Mouse (Mus musculus): ENCODE data around the gene Lamb3. TPM values are rescaled to one million over a fixed set of nuclear protein-coding genes. Genes with fewer than 3 reads are reported as not detected.

The Lamb3 gene
- polyA plus RNA-seq (2014; fragmentation: Nextera tagmentation; extraction: Ambion mirVana): 0.97 and 1.1 TPM in 2 replicates

GRCm38 (mm10) chr1:193207503-193207902 lies at the start of gene Lamb3:
Gene Lamb3, plus strand, starts transcription at chr1:193207699.
- H3K9ac ChIP-seq (replicated peaks; ENCODE audit: low read length): no peak within 1 kb of the TSS
- H3K4me2 ChIP-seq (ENCODE audit: low read depth, low read length): no peak within 1 kb of the TSS
- 92% methylated on average over 3 of the region's 3 CpGs for WGBS
- H3K4me3 ChIP-seq (ENCODE audit: low read depth, low read length): no peak within 1 kb of the TSS
- no peak within 1 kb of the TSS for H3K27ac ChIP-seq (replicated peaks; ENCODE audit: low read depth, low read length)
- no peaks in the 10 kb centered on the region for H3K27me3 ChIP-seq (ENCODE audit: control insufficient read depth, insufficient read depth, low read length)
- H3K36me3 ChIP-seq (replicated peaks; ENCODE audit: control insufficient read depth, insufficient read depth, low read depth, low read length): no peaks in the 10 kb centered on the region
- H3K9me3 ChIP-seq (replicated peaks; ENCODE audit: control insufficient read depth, low read length): no peaks in the 10 kb centered on the region
- no peaks in the 10 kb centered on the region for H3K4me1 ChIP-seq (ENCODE audit: control insufficient read depth, insufficient read depth, low read length)
- DNase-seq (ENCODE audit: low spot score): no peak
- no peak for ATAC-seq (replicated peaks; ENCODE audit: insufficient number of reproducible peaks, low FRiP score, low TSS enrichment, low read depth)

- H3K4me1 ChIP-seq (ENCODE audit: control insufficient read depth, insufficient read depth, low read length): no peaks in the 10 kb centered on the region
- ATAC-seq (replicated peaks; ENCODE audit: insufficient number of reproducible peaks, low FRiP score, low TSS enrichment, low read depth) (no peak), DNase-seq (ENCODE audit: low spot score) (no peak)
- H3K4me2 ChIP-seq (ENCODE audit: low read depth, low read length): no peak overlapping the region
- no peak overlapping the region for H3K4me3 ChIP-seq (ENCODE audit: low read depth, low read length)
- H3K27ac ChIP-seq (replicated peaks; ENCODE audit: low read depth, low read length): no peak overlapping the region
- H3K27me3 ChIP-seq (ENCODE audit: control insufficient read depth, insufficient read depth, low read length): peaks cover 4% of the 10 kb centered on the region
- no peaks in the 10 kb centered on the region for H3K36me3 ChIP-seq (replicated peaks; ENCODE audit: control insufficient read depth, insufficient read depth, low read depth, low read length)
- WGBS: 55% methylated on average over 3 of the region's 3 CpGs
- H3K9ac ChIP-seq (replicated peaks; ENCODE audit: low read length): no peak overlapping the region
- H3K9me3 ChIP-seq (replicated peaks; ENCODE audit: control insufficient read depth, low read length): no peaks in the 10 kb centered on the region
Observed at GRCm38 (mm10) chr1:193159163-193159562, 48.3 kb upstream of the Lamb3 start.

- H3K4me2 ChIP-seq (ENCODE audit: low read depth, low read length): no peak overlapping the region
- H3K4me1 ChIP-seq (ENCODE audit: control insufficient read depth, insufficient read depth, low read length): no peaks in the 10 kb centered on the region
- H3K27me3 ChIP-seq (ENCODE audit: control insufficient read depth, insufficient read depth, low read length): no peaks in the 10 kb centered on the region
- no peaks in the 10 kb centered on the region for H3K9me3 ChIP-seq (replicated peaks; ENCODE audit: control insufficient read depth, low read length)
- no peak overlapping the region for H3K4me3 ChIP-seq (ENCODE audit: low read depth, low read length)
- no peak overlapping the region for H3K9ac ChIP-seq (replicated peaks; ENCODE audit: low read length)
- ATAC-seq (replicated peaks; ENCODE audit: insufficient number of reproducible peaks, low FRiP score, low TSS enrichment, low read depth): no peak
- H3K36me3 ChIP-seq (replicated peaks; ENCODE audit: control insufficient read depth, insufficient read depth, low read depth, low read length): no peaks in the 10 kb centered on the region
- H3K27ac ChIP-seq (replicated peaks; ENCODE audit: low read depth, low read length): no peak overlapping the region
- WGBS: 52% methylated on average over 1 of the region's 1 CpGs
- no peak for DNase-seq (ENCODE audit: low spot score)
Observed at GRCm38 (mm10) chr1:193159613-193160012, 47.9 kb upstream of the Lamb3 start.

- peak overlapping the region; percentile 44 for H3K9ac ChIP-seq (replicated peaks; ENCODE audit: low read length)
- no peak overlapping the region for H3K27ac ChIP-seq (replicated peaks; ENCODE audit: low read depth, low read length)
- 0 out of 2 replicates have a peak overlapping the region, but pooled peaks have one; percentile 17 for H3K4me3 ChIP-seq (ENCODE audit: low read depth, low read length)
Observed at GRCm38 (mm10) chr1:193160317-193161032, 47.0 kb upstream of the Lamb3 start.

GRCm38 (mm10) chr1:193167746-193168145 lies 39.8 kb upstream of the Lamb3 start, which contains the start of gene A130010J15Rik:
Gene A130010J15Rik, plus strand, starts transcription at chr1:193168046.
- H3K27me3 ChIP-seq (ENCODE audit: control insufficient read depth, insufficient read depth, low read length): no peaks in the 10 kb centered on the region
- no peak within 1 kb of the TSS for H3K9ac ChIP-seq (replicated peaks; ENCODE audit: low read length)
- H3K36me3 ChIP-seq (replicated peaks; ENCODE audit: control insufficient read depth, insufficient read depth, low read depth, low read length): no peaks in the 10 kb centered on the region
- DNase-seq (ENCODE audit: low spot score): no peak
- H3K27ac ChIP-seq (replicated peaks; ENCODE audit: low read depth, low read length): no peak within 1 kb of the TSS
- H3K4me1 ChIP-seq (ENCODE audit: control insufficient read depth, insufficient read depth, low read length): no peaks in the 10 kb centered on the region
- no peak for ATAC-seq (replicated peaks; ENCODE audit: insufficient number of reproducible peaks, low FRiP score, low TSS enrichment, low read depth)
- H3K4me3 ChIP-seq (ENCODE audit: low read depth, low read length): no peak within 1 kb of the TSS
- no peaks in the 10 kb centered on the region for H3K9me3 ChIP-seq (replicated peaks; ENCODE audit: control insufficient read depth, low read length)
- H3K4me2 ChIP-seq (ENCODE audit: low read depth, low read length): no peak within 1 kb of the TSS
- WGBS: 92% methylated on average over 3 of the region's 3 CpGs

More at GRCm38 (mm10) chr1:193160317-193161032, 47.0 kb upstream of the Lamb3 start:
- peak; percentile 25; the same call in 1 of the 2 replicates for ATAC-seq (replicated peaks; ENCODE audit: insufficient number of reproducible peaks, low FRiP score, low TSS enrichment, low read depth)
- 14% methylated on average over 18 of the region's 18 CpGs for WGBS
- peak overlapping the region; percentile 37 for H3K4me2 ChIP-seq (ENCODE audit: low read depth, low read length)
- peak; percentile 72 for DNase-seq (ENCODE audit: low spot score)
- no peaks in the 10 kb centered on the region for H3K9me3 ChIP-seq (replicated peaks; ENCODE audit: control insufficient read depth, low read length)
- H3K36me3 ChIP-seq (replicated peaks; ENCODE audit: control insufficient read depth, insufficient read depth, low read depth, low read length): no peaks in the 10 kb centered on the region
- H3K4me1 ChIP-seq (ENCODE audit: control insufficient read depth, insufficient read depth, low read length): no peaks in the 10 kb centered on the region
- no peaks in the 10 kb centered on the region for H3K27me3 ChIP-seq (ENCODE audit: control insufficient read depth, insufficient read depth, low read length)

GRCm38 (mm10) chr1:193169228-193169627 lies 38.3 kb upstream of the Lamb3 start:
- ATAC-seq (replicated peaks; ENCODE audit: insufficient number of reproducible peaks, low FRiP score, low TSS enrichment, low read depth): no peak
- 91% methylated on average over 7 of the region's 7 CpGs for WGBS

GRCm38 (mm10) chr1:193169856-193170255 lies 37.6 kb upstream of the Lamb3 start:
- no peak overlapping the region for H3K9ac ChIP-seq (replicated peaks; ENCODE audit: low read length)
- H3K27ac ChIP-seq (replicated peaks; ENCODE audit: low read depth, low read length): no peak overlapping the region
- no peaks in the 10 kb centered on the region for H3K4me1 ChIP-seq (ENCODE audit: control insufficient read depth, insufficient read depth, low read length)
- H3K27me3 ChIP-seq (ENCODE audit: control insufficient read depth, insufficient read depth, low read length): no peaks in the 10 kb centered on the region
- H3K9me3 ChIP-seq (replicated peaks; ENCODE audit: control insufficient read depth, low read length): no peaks in the 10 kb centered on the region
- H3K4me3 ChIP-seq (ENCODE audit: low read depth, low read length): no peak overlapping the region
- H3K4me2 ChIP-seq (ENCODE audit: low read depth, low read length): no peak overlapping the region
- no peaks in the 10 kb centered on the region for H3K36me3 ChIP-seq (replicated peaks; ENCODE audit: control insufficient read depth, insufficient read depth, low read depth, low read length)
- DNase-seq (ENCODE audit: low spot score): no peak
- 85% methylated on average over 2 of the region's 2 CpGs for WGBS
- no peak for ATAC-seq (replicated peaks; ENCODE audit: insufficient number of reproducible peaks, low FRiP score, low TSS enrichment, low read depth)

More at GRCm38 (mm10) chr1:193169228-193169627, 38.3 kb upstream of the Lamb3 start:
- Histone ChIP-seq H3K27me3 (ENCODE audit: control insufficient read depth, insufficient read depth, low read length) (no peaks in the 10 kb centered on the region), H3K4me2 (ENCODE audit: low read depth, low read length) (no peak overlapping the region), H3K9me3 (replicated peaks; ENCODE audit: control insufficient read depth, low read length) (no peaks in the 10 kb centered on the region), H3K4me1 (ENCODE audit: control insufficient read depth, insufficient read depth, low read length) (no peaks in the 10 kb centered on the region), H3K4me3 (ENCODE audit: low read depth, low read length) (no peak overlapping the region), H3K9ac (replicated peaks; ENCODE audit: low read length) (no peak overlapping the region), H3K36me3 (replicated peaks; ENCODE audit: control insufficient read depth, insufficient read depth, low read depth, low read length) (no peaks in the 10 kb centered on the region), H3K27ac (replicated peaks; ENCODE audit: low read depth, low read length) (no peak overlapping the region)
- DNase-seq (ENCODE audit: low spot score): no peak

GRCm38 (mm10) chr1:193172991-193173809 lies 34.3 kb upstream of the Lamb3 start:
- Histone ChIP-seq H3K9me3 (replicated peaks; ENCODE audit: control insufficient read depth, low read length) (no peaks in the 10 kb centered on the region), H3K4me2 (ENCODE audit: low read depth, low read length) (peak overlapping the region; percentile 62), H3K36me3 (replicated peaks; ENCODE audit: control insufficient read depth, insufficient read depth, low read depth, low read length) (no peaks in the 10 kb centered on the region), H3K27ac (replicated peaks; ENCODE audit: low read depth, low read length) (no peak overlapping the region), H3K9ac (replicated peaks; ENCODE audit: low read length) (peak overlapping the region; percentile 73), H3K27me3 (ENCODE audit: control insufficient read depth, insufficient read depth, low read length) (no peaks in the 10 kb centered on the region), H3K4me1 (ENCODE audit: control insufficient read depth, insufficient read depth, low read length) (no peaks in the 10 kb centered on the region), H3K4me3 (ENCODE audit: low read depth, low read length) (peak overlapping the region; percentile 57)
- WGBS: 1% methylated on average over 48 of the region's 48 CpGs
- DNase-seq (ENCODE audit: low spot score) (peak; percentile 100), ATAC-seq (replicated peaks; ENCODE audit: insufficient number of reproducible peaks, low FRiP score, low TSS enrichment, low read depth) (peak; percentile 98)

All from embryonic facial prominence, embryonic 11.5 days (tissue).